Mouse (Mus musculus) cerebellum, adult 11-12 months (tissue): ENCODE results near the gene Agmat.
A peak's percentile ranks its signal among the peaks of the same experiment; 100 is the strongest.

Source experiments
- DNase-seq: peaks from one replicate; pipeline ENCODE4 v3.0.0; 2022

Agmat gene

DNA sequence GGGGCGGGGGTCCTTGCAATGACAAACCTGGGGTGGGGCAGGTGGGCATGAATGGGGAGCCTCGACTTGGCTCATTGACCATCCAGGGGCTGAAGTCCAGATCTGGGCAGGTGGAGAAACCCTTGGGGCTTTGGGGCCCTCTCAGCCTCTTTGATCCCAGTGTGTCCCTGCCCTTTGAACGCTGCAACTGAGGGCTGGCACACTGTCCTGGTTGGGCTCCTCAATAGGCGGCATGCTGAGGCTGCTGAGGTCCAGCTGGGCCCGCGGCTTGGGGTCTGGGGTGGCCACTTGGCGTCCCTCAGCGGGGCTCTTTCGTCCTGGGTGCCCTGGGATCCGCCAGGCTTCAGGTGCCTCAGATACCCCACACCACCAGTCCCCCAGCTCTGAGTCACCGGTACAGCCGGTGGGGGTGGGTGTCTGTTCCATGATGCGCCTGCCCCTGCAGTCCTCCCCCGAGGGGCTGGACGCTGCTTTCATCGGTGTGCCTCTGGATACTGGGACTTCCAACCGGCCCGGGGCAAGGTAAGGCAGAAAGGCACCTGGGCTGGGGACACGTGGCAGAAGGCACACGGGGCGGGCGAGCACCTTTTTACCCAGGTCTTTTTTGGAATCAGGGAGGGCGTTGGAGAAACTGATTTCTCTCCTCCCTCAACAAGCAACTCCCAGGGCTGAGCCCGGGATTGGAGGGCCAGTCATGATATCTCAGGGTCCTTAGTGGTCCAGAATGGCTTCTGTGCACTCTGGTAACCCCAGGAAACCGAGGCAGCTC is at the start of gene Agmat:
Gene Agmat, plus strand, starts transcription at position 95 of the 769 bp plus-strand sequence.
- DNase-seq: no peak

DNA sequence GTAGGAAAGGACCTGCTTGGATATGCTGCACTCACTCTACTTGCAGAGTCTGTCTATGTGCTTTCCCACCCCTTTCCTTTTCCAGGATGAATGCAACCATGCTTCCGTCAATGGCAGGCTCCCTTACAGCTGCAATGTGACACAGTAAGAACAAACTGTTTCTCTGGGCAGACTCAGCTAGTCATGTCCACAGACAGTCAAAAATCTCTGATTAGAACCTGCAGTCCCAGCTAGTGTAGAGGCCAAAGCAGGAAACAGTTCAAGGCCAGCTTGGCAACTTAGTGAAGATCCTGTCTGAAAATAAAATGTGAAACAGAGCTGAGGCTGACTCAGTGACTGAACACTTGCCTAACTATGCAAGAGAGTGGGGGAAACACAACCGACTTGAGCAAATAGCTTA is 41.8 kb upstream of the Agmat start:
- DNase-seq: no peak

DNA sequence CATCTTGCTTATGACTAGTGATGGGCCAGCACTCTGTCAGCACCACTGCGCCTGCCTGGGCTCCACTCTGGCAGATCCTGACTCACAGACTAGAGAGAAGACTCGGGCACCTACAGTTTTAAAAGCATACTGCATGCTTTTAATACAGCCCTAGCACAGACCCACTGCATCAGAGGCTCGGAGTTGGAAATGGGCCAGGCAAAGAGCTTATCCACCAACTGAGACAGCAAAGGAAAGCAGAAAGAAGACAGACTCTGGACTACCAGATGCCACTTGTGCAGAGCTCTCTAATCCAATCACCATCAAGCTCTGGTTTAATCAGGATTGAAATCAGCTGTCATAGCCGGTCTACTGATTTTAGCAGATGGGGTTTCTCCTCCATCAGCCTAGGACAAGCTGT is 41.1 kb upstream of the Agmat start:
- DNase-seq: no peak

DNA sequence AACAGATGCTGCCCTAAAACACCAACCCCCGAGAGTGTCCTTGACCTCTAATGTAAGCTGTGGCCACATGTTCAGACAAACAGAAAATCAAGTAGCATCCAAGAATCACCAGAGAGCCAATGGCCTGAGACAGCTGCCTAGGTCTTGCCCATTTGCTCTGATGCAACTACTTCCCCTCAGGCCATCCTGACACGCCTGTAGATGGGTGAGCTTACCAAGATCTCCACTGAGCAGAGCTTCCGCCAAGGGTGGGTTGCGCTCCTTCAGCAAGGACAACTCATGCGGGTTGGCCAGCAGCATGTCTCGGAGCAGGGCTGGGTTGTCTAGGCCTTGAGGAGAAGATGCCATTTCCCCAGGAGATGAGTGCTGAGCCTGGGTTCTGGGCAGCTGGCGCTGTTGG is 38.5 kb upstream of the Agmat start:
- DNase-seq: no peak

DNA sequence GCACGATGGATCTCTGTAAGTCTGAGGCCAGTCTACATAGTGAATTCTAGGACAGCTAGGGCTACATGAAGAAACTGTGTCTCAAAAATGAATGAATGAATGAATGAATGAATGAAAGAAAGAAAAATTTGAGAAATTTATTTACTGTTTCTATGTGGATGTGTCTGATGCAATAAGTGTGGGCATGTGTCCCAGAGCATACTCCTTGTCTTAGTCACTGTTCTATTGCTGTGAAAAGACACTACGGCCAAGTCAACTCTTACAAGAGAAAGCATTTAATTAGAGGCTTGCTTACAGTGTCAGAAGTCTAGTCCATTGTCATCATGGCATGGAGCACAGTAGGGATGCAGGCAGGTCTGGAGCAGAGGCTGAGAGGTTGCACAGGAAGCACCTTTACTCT is 37.5 kb upstream of the Agmat start:
- no peak for DNase-seq

DNA sequence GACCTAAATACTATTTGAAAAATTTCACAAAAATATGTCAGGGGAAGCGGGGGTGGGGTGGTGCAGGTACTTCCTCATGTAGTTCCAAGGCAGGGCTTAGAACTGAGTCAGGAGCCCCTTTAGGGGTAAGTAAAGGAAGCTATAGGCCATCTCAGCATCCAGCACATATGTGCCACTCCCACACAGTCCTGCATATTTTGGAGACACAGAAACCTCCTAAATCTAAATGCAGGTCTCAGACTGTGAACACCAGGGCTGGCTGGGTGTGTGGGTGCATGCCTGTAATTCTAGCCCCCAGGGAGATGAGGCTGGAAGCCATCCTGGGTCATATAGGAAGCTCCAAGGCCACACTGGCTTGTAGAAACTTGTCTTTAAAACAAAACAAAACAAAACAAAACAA is 35.2 kb upstream of the Agmat start:
- DNase-seq: no peak

DNA sequence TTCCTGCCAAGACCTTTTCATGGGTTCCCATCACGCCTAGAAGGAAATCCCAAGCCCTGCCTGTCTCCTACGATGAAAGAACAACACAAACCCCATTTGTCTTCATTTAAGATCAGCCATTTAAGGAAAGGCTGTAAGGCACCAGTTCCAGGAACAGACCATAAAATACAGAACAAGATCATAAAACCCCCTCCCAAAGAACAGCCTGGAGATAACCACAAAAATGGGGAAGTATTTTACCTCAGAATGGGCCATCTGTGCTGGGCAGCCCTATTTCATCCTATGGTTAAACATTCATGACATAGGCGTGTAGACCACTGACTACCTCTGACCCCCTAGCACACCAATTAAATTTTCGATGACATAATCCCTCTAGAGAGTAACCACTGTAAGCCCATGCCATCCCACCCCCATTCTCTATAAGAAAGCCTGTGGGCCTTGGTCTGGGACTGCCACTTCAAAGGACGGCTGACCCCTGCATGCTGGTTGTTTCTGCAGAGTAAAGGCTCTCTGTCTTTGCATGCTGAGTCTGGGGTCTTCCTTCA is 32.8 kb upstream of the Agmat start:
- DNase-seq: no peak

DNA sequence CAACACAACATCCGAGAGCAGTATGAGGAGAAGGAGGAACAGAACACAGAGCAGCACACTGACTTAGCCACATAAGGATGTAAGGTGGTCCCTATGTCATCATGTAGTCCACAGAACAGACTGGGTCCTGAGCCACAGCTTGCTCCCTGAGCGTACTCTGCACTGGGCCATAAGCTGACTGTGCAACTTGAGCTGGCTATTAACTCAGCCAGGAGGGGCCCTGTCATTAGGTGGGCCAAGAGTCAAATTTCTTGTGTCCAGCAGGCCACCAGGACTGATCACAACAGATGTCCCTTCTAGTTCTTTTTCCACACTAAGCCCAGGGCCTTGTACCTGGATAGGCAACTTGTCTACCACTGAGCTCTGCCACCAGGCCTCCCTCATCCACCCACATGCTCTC is 31.4 kb upstream of the Agmat start:
- no peak for DNase-seq

DNA sequence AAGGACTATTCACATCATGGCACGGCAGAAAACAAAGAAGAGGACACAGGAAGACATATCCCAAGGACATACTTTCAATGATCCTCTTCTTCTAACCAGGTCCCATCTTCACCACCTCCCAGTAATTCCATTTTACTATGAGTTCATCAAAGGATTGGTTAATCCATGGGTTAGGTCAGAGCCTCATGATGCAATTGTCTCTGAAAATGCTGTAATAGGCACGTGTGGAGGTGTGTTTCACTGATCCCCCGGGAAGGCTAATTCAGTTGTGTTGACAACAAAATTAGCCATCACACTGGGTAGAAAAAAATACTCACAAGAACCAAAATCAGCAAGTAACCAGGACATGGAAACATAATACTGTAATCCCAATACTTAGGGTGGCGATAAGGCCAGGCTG is 28.8 kb upstream of the Agmat start:
- no peak for DNase-seq

DNA sequence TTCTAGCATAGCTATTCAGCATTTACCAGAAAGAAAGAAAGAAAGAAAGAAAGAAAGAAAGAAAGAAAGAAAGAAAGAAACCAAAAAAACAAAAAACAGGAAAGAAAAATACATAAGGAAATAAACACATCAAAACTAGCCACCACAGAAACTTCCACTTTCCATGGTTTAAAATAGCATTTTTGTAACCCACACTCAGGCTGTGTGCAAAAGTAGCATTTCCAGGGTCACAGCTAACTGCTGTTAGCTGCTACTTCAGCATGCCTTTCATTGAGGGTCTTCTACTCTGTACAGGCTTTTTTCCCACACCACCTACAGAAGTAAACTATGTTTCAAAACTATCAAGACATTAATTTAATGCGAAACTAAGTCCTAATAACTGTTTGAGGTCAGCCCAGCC is 27.2 kb upstream of the Agmat start:
- no peak for DNase-seq

DNA sequence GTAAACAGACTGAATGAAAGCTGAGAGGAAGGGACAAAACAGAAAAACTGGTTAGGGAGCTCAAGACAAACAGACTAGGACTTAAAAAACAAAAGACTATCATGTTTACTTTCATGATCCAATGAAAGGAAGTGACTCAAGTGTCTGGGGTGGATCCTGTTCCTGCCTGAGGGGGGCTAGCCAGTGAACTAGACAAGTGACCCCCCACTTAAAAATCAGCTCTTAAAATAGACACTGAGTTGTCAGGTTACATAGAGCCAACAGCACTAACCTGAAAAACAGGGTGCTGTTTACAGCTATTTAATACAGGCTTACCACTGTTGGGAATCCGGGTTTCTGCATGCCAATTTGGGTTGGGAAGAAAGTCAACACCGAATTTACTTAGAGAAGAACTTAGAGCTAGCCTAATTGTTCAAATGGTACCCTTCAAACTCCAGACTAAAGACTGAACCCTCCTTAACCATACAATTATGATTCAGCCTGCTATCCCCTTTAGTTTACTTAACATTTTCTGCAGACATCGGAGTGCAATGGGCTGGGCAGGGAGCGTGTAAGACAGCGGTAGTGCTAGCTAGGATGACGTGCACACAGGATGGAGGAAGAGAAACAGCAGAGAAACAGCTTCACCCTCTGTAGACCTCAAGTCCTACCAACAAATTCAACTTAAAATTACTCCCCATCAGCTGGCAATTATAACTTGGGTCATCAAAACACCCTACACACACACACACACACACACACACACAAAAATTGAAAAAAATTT is 25.5 kb upstream of the Agmat start:
- no peak for DNase-seq

DNA sequence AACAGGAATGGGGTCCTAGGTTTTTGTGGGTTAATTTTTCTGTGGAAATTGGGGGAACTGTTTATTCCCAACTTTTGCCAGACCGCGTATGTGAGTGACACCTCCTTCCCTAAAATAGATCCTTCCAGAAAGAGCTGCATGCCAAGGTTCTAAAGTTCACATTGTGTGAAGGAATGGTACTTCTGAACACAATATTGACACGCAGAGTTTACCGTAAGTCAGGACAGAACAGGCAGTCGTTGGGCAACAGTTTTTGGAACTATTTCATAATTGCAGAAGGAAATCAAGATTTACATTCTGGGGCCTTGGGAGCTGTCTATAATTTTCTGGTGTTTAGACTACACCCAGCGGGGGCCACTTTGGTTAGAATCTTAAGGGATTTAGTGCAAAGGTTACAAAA is 24.5 kb upstream of the Agmat start:
- DNase-seq: no peak

DNA sequence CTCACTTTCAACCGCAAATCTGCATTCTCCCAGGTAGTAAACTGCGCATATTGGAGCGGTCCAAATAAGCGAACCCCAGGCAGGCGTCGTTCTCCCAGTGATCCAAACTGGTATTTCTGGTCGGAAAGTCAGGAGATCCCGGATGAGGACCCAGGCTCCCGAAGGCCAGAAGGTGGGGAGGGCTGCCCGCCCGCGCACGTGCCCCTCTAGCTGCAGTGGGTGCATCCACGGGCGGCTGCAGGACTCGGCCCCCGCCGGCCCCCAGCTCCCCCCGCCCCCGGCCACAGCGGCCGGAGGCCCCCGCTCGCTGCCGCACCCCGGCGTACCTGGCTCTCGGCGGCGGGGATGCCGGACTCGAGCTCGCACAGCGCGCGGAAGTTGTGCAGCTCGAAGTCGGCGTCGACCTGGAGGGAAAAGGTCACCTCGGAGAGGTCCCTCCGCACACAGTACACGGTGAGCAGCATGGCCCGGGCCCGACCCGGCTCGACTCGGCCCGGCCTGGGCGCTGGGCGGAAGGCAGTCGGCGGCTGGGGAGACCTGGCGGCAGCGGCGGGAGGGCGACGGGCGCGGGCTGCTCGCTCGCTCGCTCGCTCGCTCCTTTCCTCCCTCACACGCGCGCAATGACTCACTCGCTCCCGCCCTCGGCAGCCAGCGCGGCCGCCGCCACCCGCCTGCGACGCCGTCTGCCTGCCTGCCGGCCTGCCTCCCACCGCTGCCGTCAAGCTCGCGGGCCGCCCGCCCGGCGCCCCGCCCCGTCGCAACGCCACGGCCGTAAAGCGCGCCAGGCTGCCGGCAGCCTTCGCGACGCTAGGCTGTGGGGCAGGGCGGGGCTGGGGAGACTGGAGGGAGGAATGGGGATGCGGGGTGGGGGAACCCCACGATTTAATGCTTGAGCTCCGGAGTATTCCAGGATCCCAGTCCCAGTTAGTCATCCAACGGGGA is 23.5 kb upstream of the Agmat start, which contains the start of gene Ddi2:
Gene Ddi2, minus strand, starts transcription at position 689 of the 942 bp plus-strand sequence.
- DNase-seq: peak; percentile 93

DNA sequence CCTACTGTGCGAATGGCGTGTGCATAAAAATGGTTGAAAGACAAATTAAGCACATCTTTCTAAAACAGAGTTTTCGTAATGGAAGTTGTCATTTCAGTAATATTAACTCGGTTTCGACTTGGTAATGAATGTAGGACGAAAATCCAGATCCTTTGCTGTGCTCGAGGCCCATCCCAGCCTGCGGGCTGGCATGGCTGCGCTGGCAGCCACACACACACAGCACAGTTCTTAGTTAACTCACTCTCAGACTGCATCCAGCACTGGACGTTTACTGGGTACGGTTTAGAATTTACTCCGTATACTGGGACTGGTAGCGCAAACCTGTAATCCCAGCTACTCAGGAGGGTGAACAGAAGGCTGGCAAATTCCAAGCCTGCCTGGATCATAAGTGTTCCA is 22.8 kb upstream of the Agmat start:
- no peak for DNase-seq

DNA sequence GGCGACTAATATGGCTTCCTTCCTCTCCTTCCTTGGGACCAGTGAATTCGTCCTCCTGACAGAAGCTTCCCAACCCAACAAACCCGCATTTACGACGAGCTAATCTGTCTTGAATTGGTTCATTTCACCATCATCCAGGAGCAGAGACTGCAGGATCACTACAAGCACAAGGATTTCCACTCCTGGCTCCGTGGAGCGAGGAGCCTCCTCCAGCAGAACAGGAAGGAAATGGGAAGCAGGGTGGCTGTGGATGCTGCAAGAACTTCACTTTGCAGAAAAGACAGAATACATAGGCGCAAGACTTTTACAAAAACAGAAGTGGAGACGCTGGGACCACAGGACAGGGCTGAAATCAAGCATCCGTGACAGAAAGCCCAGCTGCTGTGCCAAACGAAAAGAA is 21.9 kb upstream of the Agmat start:
- peak; percentile 22 for DNase-seq

DNA sequence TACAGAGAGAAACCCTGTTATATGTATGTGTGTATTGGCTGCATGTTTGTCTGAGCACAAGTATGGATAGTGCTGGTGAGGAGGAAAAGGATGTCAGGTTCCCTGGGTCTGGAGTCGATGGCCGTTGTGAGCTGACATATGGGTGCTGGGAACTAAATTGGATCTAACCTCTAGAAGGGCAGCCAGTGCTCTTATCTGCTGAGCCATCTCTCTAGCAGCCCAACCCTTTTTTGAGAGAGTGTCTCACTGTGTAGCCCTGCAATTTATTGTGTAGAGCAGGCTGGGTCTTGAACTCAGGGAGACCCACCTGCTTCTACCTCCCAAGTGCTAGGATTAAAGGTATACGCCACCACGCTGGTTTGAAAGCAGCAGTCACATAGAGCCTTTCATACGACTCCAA is 21.2 kb upstream of the Agmat start:
- DNase-seq: no peak

DNA sequence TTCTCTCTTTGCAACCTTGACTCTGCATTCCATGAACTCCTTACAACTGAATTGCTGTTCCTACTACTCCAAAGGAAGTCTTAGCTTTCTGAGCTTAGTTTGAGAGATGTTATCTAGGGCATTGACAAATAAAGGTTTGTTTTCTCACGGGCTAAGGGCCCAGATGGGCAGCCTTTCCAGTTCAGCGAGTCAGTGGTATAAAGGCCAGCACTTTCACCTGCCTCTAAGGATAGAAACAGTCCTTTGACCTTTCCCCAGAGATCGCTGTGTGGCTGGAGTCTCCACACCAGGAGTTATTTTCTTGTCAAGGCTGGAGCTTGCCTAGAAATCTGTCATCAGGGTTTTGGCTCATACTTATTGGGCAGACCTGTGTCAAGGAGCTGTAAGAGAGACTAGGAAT is 20.7 kb upstream of the Agmat start:
- DNase-seq: no peak

DNA sequence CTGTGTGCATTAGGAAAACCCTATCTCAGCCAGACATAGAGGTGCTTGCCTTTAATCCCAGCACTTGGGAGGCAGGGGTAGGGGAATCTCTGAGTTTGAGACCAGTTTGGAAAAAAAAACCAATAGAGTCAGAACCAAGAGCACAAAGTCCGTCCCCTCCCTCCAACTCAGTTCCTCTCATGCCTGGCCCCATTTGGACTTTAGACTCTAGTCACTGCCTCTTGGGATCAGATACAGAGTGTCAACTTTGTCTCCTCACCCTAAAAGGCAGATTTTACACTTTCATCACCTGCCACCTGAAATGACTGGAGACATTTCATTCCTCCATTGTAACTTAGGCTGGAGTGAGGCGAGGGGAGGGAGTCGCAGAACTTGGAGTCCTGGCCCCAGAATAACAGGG is 17.2 kb upstream of the Agmat start:
- DNase-seq: no peak

DNA sequence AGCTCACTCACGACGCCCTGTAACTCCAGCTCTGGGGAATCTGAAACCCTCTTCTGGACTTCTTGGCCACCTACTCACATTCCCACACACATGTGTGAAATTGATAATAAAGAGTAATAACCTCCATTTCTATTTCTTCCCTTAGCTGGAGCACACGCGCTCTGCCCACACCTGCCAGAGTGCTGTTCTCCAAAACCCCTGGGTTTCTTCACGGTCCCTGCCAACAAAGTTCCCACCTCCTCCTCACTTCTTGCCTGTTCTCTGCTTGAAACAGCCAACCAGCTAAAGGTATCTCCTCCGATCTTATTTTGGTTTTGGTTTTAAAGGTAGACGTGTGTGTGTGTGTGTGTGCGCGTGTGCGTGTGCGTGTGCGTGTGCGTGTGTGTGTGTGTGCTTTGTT is 16.1 kb upstream of the Agmat start:
- DNase-seq: no peak

DNA sequence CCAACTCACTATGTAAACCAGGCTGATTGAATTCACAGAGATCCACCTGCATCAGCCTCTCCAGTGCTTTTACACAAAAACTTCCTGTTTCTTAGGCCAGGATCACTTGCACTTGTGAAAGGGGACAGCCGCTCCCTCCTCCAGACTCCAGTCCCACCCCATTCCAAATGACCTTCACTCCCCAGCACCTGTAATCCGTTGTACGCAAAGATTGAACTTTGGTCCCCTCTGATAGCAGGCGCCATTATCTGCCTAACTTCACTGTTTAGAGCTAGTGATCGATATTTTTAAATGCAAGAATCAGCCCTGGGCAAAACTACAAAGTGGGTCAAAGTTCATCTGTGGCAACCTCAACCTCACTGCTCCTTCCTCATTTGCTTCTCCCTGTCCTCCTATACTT is 14.7 kb upstream of the Agmat start:
- no peak for DNase-seq

DNA sequence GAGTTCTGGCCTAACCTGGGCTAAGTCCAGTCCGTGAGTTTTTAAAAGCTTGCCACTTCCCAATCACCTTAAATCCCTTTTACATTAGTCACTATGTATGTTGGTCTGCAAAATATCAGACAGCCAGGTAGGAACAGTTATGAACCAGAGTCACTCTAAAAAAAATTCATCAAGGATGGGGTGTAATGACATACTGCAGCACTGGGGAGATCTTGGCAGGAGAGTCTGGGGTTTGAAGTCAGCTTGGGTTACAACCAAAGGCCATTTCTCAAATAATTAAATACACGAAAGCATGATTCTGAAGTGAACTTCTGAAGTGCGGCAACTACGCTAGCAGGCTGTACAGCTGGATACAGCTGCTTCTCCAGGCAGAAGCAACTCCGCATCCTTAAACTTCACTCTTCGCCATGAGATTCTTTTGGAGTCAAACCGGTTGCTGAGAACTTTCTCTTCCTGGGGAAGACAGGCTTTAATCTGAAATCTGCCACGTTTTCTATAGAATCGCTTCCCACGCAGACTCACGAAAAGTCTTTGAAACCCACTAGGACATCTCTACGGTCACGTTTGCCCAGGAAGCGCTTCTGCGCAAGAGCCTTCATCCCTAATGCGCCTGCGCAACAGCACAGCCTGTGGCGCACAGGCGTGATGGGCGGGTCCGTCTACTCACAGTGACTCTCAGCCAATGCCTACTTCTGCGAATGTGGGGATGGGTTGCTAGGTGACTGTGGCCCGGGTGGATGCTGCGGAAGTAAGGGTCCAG is 11.8 kb upstream of the Agmat start:
- DNase-seq: peak; percentile 91

DNA sequence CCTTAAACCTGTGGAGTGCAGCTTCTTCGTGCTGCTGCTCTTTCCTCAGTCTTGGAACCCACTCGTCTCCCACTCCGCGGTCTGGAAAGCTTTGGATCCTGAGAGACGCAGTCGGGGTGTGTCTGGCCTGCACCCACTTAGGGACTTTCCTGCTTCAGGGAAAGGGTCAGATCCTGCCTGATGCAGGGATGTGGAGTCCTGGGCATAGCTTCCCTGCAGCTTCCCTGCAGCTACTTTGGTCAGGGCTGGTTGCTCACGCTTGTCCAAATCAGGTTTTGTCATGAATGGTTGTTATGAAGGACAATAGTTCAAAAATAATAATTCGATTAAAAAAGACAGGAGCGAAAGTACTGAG is 11.3 kb upstream of the Agmat start:
- no peak for DNase-seq
